Mouse (Mus musculus) embryo, embryonic 10 days (tissue): ENCODE results near the gene Cbx6.

ENCODE experiments used
- DNase-seq: peaks from one replicate; pipeline ENCODE4 v3.0.0-alpha.2; 2015; ENCODE audit warnings: low spot score

Gene Cbx6

DNA sequence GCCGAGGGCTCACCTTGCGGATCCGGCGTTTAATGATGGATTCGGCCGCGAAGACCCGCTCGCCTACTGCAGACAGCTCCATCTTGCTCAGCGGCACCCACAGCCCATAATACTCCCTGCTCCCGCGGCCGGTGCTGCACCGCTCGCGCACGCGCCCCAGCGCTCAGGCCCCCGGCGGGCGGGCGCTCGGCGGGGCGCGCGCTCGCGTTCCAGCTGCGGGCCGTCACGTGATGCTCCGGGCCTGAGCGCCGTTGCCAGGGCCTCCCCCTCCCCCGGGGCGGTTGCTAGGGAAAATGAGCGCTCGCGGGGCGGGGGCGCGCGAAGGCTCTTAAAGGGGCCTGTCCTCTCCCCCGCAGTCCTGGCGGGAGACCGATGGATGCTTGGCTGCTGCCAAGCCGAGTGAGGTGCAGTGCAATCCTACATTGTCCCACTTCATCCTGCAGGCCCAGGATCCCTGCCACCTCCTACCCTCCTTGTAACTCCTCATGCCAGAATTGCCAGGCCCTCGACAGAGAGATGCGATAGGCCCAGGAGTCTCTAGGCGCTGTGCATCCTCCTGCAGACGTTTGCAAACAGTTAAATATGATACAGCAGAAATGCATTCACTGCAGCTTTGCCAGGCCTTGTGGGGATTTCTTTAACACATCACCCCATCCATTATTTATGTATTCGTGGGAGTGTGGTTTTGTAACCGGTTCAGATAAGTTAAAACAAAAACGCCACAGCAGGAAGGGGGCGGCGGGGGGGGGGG is at the start of gene Cbx6, which contains the start of gene Npcd:
Cbx6 (minus strand) TSS at position 559 of the 751 bp plus-strand sequence.
Npcd (minus strand) TSS at position 108 of the 751 bp plus-strand sequence.
- peak; percentile 94 for DNase-seq

DNA sequence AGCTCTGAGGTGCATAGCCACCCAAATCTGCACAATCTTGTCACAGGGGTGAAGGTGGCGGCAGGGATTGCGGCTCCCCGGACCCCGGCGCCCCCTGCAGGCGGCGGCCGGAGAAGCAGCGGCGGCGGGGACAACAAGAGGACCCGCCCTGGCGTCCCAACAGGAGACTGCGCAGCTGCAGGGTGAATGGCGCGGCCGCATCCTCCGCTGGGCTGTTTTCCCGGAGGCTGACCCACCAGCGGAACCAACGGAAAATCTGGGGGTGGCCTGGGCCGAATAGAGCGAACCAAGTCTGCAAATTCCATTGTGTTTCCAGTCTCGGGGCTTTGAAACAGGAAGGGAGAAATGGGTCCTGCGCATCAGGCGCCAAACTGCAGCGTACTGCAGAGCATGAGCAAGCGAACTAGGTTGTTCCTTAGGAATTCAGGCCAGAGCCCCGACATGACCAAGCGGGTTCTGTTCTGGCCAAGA is 48.9 kb upstream of the Cbx6 start:
- DNase-seq: peak; percentile 88

DNA sequence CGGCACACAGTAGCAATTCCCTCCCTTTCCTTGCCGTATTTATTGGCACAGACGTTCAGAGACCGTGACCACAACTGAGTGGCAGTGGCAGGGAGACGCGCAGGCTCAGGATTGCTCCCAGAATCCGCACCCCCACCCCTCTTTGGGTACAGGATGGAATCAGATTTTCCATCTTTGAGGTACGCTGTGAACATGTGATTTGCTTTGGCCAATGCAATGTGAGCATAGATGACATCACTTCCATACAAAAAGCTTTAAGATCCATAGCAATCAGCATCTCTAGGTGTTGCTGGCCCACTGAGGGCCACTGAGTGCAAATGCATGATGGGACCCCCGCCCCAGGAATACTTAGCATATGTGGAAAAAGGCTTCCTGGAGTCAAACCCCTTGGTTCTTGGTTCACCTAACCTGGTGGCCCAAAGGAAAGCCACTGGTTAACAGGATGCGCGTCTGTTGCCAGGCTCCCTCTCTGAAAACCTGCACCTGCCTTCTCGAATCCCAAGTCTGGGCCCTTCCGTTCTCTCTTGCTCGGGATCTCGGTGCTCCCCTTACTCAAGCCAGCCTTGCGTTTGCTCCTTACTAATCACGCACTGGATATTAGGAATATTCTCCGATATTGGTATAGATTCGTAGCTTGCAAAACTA is 48.3 kb upstream of the Cbx6 start:
- no peak for DNase-seq

DNA sequence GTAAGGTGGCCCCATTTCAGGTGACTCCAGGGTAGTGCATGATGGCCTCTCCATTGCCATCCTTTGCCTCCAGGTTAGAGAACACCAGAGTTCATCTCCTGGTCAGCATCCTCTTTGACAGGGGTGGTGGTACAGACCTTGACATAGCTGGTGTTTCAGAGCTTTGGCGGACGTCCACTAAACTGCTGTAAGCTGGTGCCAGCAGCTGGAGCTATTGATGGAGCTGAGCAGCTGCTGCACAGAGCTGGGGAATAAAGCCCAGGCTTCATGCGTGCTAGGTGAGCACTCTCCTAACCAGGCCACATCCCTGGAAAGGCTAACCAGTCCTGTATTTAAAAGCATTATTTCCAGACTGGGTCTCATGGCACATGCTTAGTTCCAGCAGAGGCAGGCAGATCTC is 46.0 kb upstream of the Cbx6 start:
- no peak for DNase-seq

DNA sequence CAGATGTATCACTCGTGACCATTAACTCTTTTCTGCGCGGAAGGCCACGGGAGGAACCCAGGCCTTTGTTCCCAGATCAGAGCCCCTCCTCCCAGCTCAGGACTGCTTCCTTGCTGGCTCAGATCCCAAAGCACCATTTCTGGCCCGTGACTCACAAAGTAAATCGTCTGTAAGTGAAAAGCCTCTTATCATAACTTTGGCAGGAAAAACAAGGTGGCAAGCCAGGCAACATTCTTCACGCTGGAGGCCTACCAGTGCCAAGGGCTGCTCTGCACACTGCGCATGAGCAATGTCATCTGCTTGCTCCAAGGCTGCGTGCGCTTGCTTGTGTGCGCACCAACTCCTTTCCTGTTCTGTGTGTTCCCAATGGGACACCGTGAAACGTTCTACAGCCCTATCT is 44.8 kb upstream of the Cbx6 start:
- DNase-seq: no peak

DNA sequence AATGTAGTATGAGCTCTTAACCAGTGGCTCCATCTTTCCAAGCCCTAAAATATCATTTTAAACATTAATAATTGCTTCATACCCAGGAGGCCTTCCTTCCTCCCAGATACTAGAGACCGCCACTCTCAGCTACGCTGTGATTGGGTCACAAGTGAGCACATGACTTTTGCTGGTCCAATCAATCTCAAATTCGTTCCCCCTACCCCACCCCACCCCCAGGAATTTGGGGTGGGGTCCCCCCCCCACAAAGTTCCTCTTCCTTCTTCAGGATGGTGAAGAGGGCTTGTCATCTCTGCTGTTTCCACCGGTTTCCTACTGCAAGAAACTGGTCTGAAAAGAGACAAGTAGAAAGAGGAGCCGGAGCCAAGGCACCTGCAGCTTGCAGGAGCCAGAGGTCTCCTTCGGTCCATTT is 44.2 kb upstream of the Cbx6 start:
- DNase-seq: no peak

DNA sequence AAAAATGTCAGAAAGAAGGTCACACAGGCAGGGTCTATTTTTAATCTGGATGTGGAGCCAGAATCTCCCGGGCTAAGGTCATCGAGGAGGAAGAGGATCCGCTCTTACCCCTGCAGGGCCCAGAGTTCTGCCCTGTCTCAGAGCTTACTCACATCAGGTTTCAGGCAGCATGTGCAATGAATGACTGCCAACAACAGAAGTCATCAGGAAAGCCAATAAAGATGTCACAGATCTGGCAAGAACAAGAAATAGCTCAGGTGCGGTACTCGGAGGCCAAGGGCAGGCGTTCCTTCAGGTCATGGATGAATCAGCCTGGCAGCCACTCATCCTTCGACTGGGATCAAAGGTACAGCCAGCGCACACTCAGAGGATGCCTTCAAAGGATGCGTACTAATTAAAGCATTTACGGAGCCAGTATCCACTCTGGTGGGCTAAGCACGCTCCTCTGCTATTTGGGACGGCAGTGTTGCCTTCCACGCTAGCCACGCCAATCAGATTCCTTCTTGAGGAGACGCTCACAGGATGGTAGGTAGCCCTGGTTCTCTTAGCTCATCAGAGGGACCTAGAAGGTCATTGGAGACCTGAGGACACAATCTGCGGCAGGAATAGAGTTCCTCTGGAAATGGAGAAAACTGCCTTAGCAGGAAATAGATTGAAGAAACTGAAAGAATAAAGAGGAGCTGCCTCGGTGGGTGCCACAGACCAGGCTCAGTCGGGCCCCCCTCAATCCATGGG is 40.9 kb upstream of the Cbx6 start:
- DNase-seq: no peak

DNA sequence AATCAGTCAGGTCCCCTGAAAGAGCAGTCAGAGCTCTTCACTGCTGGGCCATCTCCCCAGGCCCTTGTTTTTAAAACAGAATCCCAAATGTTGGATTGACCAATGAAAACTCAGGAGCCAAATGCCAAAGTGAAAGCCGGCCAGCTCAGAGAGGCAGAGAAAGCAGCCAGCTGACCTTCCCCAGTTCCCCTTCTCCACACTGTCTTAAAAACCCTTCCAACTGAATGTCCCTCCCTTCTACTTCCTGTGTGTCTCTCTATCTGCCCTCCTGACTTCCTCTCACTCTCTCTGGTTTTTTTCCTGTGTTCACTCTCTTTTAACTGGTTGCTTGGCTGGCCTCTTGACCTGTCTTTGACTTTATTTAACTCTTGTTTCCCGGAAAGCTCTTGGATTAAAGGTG is 39.5 kb upstream of the Cbx6 start:
- DNase-seq: no peak

DNA sequence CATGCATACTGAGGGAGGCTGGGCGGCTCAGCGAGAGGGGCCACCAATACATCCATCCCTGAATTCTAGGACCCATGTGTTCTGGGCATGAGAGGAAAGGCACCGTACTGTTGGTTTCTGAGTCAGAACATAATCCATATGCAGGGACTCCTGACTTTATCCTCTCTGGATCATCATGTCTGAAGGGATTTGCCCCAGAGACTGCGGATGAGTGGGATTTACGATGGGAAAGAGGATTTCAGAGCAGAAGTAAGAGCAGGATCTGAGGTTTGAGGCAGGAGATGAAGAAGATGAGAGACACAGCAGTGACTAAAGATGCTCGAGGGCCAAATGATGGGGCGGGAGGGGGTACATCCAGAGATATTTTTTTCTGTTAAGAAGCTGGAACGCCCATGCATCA is 39.1 kb upstream of the Cbx6 start:
- no peak for DNase-seq

DNA sequence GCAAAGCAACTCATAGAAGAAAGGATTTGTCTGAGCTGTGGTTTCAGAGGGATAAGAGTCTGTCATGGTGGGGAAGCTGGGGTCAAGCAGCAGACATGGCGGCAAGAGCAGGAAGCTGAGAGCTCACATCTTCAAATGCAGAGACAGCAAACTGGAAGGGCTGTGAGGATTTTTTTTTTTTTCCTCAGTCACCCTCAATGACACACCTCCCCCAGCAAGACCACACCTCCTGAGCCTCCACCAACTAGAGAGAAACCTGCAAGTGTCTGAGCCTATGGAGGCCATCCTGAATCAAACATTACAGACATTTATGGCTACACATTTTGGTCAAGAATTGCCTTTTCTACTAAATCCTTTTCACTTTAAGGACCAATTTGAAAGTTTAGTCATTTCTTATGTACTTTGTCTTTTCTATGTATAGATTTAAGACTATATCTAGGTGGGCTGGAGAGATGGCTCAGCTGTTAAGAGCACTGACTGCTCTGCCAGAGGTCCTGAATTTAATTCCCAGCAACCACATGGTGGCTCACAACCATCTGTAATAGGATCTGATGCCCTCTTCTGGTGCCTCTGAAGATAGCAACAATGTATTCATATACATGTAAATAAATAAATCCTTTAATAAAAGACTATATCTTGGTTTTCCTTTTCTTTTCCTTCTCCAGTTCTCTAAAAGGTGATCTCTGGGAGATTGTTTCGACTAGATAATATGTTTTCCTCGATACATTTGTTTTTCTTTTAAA is 32.9 kb upstream of the Cbx6 start:
- DNase-seq: no peak

DNA sequence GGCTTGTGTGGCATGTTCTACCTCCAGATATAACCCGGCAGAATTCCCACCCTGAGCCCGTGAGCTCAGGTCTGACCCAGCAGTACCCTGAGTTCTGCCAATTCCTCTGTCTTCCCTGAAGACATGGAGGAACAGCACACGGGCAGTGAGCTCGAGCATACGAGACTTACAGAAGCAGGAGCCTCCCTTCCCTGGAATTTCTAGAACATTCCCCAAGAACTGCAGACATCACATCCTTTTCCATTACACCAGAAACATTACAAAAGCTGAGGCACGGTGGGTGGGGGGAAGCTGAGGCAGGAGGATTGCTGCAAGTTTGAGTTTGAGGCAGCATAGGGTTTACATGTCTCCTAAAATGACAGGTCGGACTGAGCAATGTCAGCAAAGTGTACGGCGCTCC is 25.3 kb upstream of the Cbx6 start:
- DNase-seq: no peak

DNA sequence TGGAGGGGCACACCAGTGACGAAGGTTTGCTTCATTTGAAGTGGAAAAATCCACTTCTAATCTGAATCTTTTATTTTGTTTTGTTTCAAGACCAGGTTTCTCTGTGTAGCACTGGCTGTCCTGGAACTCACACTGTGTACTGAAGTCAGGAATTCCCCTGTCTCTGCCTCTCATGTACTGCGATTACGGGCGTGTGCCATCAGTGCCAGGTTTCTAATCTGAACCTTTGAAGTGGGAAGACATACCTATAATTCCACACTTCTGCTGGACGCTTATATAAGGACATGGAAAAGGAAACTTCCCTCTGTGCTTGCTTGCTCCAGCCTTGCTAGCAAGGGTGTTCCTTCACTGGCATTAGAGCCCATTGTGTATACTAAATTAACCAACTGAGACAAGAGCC is 24.5 kb upstream of the Cbx6 start:
- no peak for DNase-seq

DNA sequence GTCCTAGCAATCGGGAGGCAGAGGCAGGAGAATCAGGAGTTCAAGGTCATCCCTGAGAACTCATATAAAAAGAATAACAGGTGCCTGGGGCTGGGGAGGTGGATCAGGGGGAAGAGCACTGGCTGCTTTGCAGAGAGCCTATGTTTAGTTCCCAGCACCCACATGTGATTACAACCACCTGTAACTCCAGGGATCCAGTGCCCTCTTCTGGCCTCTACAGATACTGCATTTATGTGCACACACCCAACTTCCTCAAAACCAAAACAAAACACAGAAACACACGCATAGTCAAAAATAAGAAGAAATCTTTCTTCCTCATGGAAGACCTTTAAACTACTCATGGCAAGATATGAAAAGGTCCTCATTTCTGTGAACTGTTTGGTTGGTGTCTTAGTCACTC is 15.7 kb upstream of the Cbx6 start:
- no peak for DNase-seq

DNA sequence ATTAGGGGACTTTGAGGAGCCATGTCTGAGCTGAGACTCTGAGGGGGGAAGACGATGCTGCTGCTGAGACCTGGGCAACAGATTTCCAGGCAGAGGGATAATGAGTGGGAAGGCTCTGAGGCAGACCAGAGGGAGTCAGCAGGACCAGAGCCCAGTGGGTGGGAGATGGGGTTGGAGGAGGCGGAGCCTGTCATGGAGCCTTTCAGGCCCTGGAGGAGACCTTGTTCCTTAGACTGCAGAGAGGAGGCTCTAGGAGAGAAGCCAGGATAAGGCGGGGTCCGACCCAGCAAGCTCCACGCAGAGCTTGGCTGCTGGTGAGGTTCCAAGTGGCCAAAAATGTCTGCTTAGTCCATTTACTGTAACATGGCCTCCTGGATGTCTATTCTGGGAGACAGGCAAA is 12.6 kb upstream of the Cbx6 start:
- no peak for DNase-seq

DNA sequence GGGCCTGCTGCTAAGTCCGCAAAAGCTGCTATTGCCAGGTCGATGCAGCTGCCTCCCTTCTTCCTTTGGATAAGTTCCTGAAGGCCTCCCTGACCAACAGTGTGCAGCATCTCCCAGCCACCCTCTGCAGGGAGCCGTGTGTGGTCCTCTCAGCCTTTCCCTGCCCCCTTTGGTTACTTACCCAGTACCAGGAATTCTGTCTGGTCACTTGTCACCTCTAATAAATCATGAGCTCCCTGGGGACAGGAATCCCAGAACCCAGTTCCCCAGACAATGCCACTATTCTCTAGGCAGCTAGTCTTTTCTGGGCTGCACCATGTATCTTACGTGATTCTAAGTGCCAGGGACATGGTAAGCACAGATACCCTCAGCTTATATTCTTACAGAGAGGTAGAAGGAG is 11.5 kb upstream of the Cbx6 start:
- no peak for DNase-seq

DNA sequence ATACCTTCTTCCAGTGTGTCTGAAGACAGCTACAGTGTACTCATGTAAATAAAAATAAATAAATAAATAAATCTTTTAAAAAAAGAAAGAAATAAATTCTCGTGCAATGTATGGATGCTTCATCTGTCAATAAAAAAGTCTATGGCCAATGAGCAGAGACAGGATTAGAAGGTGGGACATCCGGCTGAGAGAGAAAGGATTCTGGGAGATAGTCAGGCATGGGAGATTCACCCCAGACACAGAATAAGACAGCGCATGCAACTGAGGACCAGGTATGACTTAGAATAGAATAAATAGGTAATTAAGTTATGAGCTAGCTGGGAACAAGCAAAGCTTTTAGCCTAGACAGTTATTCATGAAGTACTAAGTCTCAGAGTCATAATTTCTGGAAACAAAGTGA is 8.5 kb upstream of the Cbx6 start:
- DNase-seq: no peak

DNA sequence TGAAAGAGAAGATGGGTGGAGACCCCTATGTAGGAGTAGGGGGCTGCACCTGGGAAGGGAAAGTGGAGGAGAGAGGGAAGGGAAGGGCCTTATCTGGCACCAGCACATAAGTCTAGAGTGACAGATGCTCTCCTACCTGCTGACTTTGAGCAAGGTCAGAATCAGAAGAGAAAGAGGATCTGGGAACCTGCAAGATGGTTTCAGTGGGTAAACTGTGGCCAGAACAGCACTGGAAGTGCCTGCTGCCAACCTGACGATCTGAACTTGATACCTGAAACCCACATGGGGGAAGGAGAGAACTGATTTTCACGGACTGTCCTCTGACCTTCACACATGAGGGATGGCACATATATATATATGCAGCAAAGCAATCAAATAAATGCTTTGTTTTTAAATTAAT is 5.8 kb upstream of the Cbx6 start:
- no peak for DNase-seq

DNA sequence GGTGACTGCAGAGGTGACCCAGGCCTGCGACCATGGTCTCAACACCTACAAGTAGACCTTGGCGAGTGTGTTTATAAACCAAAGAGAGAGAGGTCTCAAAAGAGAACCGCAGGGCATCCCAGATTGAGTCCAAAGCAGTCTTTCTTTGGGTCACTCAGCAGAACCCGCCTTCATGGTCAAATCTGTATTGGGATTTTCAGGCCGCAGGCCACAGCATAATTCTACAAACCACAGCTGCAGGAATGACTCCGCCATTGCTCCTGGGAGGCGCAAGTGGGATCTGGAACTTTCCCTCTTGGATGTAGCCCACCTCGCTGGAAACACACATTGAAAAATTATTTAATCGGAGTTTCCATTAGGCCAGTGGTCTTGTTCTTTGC is 383 bp upstream of the Cbx6 start:
- DNase-seq: no peak

DNA sequence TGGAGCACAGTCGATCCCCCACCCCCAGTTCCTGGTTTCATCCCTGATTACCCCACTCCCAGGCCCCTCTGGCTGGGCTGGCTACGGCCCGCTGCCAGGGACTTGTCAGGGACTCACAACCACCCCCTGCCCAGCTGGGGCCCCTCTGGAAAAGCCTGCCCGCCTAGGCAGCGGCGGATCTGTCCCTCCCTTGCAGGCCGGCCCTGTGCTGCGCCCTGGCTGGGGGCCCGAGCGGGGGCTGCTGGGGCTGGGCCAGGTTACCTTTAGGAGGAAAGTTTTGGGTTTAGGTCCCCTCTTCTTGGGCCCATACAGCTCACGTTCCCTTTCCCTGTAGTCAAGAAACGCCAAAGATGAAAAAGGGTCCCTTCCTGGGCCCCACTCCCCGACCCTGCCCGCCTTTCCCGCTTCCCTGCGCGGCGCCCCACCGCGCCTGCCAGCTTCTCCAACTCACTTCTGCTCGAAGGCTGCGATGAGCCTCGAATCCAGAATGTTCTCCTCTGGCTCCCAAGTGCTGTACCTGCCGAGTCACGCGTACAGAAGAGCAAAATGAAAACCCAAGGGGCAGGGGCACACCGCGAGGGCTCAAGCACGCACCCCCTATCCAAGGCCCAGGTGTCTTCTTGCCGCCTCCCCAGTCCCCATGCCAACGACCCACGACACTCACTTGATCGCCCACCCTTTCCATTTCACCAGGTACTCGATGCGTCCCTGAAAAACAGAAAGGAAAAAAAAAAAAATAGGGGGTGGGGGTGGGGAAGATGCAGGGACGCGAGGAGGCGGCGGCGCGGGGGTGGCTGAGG is 1.0 kb downstream of the Cbx6 start:
- DNase-seq: no peak

DNA sequence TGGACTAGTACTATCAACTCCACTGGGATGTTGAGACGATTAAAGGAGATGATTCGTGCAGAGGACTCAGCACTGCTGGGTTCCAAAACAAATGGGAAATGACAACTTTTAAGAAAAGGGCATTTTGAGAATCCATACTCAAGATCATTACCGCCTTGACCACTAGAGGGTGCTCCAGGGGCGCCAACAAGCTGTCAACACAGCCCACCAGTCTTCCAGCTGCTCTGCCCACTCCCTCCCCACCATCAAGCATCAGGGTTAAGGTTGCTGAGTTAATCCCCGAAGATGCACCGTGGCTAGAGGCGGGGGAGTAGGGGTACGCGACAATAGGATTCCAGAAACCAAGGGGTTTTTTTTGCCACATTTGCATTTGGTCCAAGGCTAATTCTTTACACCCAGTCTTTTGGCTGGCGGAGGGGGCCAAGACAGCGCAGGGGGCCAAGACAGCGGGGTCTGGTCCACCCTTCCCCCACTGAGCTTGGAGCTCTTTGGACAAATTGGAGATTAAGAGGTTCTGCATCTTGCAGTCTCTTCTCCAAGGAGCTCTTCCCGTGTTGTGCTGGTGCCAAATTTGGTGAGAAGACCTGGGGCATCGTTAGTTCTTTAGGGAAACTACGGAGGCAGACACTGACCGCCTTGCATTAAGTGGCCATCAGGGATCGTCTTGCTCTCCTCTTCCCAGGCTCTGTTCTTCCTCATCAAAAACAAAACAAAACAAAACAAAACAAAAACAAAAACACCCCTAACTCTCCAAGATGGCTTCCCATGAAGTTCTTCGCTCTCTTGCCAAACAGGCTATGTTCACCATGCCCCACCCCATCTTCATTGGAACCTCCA is 2.2 kb downstream of the Cbx6 start:
- peak; percentile 90 for DNase-seq

DNA sequence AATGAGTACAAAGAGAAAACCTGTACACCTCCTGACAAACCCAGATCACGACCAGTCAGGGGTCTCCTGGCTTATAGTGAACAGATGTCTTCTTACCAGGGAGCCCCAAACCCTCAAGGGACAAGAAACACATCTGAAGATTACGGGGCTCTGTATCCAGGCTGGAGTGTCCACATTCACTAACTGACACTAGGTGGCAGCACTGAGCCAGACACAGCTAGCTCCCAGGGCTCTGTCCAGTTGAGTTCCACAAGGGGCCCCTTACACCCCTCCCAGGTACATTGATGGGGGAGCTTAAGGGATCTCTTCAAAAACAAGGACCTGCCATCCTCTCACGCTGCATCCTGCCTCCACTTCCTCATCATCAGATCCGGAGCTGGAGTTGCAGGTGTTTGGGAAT is 4.1 kb downstream of the Cbx6 start:
- DNase-seq: peak; percentile 91
